Mouse (Mus musculus): ENCODE results near the gene Sys1.

Sys1 gene

DNA sequence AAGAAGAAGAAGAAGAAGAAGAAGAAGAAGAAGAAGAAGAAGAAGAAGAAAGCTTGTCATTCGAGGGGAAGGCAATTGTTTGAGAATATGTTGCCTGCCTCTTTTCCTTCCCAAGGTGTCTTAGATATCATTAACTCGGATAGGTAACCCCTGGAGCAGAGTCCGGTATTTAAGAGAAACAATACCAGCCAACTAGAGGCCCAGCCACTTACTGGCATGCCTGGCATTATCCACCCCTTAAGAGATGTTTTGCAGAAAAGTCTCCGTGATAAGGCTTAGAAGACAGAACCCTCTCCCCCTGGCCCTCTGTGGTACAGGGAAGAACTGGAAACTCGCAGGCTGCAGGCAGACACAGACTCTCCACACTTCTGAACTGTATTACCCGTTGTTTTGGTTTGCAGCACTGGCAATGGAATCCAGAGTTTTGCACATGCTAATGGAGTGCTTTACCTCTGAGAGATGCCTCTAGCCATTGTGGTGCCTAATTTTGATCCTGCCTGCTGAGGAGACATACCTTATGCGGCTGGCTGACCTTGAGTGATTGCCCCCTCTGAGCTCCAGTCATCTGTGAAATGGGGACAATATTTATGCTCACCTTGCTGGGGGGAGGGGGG is 2.8 kb upstream of the Sys1 start:
- DNase-seq (ENCODE audit: low spot score): no peak

DNA sequence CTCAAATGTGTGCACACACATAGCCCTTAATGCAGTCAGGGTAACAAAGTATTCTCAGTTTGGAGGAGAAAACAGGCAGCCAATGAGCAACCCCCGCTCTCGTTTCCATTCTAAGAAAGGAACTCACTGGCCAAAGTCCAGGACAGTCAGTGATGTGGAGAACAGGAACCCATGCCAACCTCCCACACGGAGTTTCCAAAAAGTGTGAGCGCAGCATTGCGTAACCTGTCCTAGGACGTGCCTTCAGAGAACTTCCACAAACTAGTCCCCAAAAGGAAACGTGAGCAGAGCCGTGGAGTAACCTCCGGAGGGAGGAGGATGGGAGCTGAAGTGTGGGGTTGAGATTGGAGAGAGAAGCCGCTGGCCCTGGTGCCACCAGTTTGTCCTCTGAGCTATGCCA is 1.9 kb upstream of the Sys1 start:
- peak; percentile 71 for DNase-seq (ENCODE audit: low spot score)

DNA sequence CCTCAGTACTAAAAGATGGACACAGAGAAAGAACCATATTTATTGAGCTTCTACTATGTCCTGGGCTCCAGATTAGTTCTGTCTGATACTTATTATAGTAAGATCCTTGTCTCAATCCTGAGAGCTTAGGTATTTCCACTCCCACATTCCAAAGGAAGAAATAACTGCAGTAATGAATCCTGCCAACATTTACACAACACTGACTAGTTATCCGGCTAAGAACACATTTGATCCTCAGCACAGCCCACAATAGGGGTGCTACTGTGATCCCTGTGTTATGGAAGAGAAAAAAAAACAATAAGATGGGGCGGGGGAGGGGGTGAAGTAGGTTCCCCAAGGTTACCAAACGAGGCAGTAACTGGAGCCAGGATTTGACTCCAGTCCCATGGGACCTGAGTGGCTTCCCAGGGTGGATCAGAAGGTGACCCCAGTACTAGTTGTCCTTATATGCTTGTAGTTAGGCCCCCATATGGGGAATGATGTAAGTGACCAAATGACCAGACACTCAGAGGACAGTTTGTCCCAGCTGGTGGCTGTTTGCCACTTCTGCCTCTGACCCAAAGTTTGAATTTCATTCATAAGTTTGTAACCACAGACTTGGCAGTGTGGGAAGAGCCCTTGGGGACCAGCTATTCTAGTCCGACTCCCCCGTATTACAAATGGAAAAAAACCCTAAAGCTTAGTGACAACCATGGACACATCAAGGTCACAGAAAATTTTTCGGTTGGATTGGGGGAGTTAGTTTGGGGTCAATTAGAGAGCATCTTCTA is 1.2 kb upstream of the Sys1 start:
- DNase-seq (ENCODE audit: low spot score): no peak

DNA sequence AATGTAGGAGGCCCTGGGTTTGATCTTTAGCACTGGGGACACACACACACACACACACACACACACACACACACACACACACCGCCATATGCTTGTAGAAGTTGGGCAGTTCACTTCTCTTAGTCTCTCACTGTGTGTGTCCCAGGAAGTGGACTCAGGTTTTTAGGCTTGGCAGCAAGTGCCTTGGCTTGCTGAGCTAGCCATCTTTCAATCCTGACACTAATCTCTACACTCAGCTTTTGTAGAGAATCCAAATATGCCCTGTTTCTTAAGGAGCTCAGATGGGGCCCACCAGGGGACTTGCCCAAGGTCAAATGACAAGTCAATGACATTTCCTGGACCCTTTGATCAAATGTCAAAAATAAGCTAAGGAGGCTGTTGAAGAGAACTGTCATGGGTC is 351 bp upstream of the Sys1 start:
- no peak for DNase-seq (ENCODE audit: low spot score)

DNA sequence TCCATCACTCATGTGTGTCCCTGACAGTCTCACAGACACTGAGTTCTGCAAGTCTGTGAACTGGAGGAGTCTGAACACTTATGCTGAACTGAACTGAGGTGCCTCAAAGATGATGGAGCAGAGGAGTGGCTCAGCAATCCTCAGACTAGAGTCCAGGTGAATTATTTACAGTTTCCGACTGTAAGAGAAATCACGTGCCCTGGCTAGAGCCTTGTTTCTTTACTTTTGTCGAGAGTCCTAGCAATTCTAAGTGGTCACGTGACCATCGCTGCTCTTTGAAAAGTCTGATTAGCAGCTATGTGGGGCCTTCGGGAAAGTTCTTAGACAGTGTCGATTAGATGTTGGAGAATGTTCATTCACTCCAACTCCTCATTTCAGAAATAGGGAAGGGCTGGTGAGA is 1.2 kb downstream of the Sys1 start:
- DNase-seq (ENCODE audit: low spot score): no peak

DNA sequence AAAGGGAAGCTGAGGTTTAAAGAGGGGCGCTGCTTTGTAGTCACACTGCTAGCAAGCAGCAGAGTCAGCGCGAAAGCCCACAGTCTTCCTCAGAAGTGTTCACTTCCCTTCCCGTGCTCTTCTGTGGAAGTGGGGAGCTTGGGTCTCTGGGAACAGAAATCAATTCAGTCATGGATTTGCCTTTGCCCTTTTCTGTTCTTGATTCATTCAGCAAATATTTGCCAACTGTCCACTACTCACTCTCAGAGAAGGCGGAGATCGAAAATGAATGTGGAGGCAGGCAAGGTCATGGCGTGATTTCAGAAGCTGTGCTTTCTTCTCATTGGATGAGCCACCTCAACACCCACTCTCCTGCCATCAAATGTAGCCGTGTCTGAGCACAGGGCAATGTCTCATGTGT is 1.8 kb downstream of the Sys1 start:
- DNase-seq (ENCODE audit: low spot score): no peak

DNA sequence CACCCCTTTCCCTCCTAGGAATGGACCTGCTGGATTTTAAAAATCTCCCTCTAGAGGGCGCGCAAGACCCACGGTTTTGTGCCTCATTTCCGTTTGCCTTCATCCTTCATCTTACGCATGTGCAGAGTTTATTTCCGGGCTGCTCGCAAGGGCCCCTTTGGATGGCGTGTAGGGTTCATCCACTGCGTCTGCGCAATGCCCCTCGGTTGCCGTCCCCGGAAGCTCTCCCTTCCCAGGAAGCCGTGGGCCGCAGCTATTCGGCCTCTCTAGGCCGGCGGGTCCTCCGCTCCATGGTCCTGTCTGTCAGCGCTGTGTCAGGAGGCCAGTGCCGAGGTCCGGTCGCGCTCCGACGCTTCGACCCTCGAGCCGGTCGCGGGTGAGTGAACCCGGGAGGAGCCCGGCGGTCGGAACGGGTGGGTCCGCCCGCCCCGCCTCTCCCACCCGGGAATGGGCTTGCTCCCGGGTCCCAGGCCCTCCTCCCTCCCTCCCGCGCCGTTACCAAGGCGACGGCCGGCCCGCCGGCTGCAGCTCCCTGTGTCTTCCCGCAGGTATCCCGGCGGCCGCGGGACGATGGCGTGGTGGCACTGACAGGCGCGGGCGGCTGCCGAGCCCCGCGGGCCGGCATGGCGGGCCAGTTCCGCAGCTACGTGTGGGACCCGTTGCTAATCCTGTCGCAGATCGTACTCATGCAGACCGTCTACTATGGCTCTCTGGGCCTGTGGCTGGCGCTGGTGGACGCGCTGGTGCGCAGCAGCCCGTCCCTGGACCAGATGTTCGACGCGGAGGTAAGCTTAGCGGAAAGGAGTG is 4.2 kb downstream of the Sys1 start, which contains the start of gene Gm20458:
TSS of gene Gm20458 (plus strand) at position 223 of the 807 bp plus-strand sequence.
- DNase-seq (ENCODE audit: low spot score): peak; percentile 97

DNA sequence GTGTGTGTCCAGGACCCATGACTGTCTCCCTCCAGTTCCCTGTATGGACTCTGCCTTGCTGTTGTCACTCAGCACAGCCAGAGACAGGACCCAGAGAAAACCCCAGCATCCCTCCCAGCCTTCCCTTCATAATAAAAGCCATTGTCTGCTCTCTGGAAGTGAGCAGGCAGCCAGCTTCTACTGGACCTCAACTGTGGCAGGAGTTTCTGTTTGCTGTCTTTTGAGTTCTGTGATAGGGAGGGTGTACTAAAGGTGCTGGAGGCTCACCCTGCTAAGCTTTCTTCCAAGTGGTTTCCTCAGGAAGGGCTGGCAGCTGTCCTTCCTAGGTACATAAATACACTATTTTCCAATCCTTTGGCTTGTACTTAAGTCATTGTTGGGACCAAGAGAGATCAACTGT is 8.4 kb downstream of the Sys1 start:
- DNase-seq (ENCODE audit: low spot score): no peak

DNA sequence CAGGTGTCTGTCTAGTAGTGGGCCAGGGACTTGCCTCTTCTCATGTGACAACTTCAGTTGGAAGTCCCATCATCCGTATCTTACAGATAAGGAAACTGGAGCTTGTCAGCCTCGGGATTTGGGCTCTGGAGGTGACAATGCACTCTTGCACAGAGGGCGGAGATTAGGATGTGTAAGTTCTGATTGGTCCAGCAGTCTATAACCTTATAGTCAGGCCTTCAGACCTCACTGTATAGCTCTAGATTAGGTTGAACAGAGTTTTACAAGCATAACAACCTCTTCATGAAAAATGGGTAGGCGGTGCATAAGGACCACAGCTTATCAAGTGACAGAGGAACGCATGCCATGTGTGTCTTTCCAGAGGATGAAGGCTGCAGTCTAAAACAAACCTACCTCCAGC is 10.0 kb downstream of the Sys1 start:
- no peak for DNase-seq (ENCODE audit: low spot score)

DNA sequence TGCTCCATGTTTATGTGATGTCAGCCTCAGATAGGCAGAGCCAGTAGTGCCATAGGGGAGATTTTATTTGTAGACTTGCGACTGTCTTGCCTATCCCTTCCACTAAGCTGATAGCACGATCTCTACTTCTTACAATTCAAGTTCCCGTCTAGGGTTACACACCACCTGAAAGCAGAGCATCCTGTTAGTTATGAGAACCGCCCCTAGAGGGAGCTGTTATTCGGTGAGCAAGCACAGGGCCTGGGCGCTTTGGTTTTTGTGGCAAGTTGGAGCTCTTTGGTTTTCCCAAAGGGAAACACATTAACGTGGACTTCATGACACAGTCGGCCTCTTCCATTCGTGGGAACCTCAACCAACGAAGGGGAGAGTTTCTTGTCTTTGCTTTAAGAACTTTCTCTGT is 13.5 kb downstream of the Sys1 start:
- DNase-seq (ENCODE audit: low spot score): no peak

DNA sequence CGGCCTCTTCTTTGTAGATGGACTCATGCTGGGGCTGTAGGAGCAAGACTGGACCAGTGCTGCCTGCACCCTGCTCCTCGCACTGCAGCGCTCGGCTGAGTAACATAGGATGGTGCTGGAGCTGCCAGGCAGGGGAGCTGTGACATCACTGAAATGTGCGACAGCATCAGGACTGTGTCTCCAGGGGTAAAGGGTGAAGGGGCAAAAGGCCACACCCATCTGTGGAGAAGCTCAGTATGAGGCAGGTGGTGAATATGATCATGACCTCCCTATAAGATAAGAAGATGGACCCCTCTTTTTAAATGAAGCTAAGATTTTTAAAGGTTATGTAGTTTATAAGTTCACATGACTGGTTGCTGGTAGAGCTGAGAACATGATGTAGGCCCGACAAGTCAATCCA is 16.9 kb downstream of the Sys1 start, which contains the start of gene Trp53tg5:
TSS of gene Trp53tg5 (minus strand) at position 101 of the 400 bp plus-strand sequence.
- no peak for DNase-seq (ENCODE audit: low spot score)

DNA sequence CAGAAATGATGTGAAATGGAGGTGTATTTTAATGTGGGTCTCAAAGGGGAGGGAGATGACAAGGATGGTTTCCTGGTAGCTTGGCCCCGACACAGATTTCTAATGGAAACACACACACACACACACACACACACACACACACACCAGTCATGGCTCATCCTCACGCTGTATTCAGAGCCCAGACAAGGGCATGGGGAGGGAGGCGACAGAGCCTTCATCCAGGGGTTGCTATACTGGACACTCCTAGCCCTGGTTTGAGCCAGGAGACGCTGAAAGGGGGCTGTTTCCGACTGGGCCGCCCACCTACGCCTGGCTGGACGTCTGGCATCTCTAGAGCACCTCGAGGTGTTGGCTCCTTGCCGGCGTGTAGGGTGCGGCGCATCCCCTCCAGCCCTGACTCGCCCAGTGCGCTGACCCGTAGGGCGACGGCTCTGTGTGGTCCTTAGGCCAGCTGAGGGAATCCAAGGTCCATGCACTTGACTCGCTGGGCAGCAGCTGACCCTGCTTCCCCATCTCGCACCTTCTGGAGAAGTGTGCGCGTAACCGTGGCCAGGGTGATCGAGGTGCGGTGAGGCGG is 29.0 kb downstream of the Sys1 start, which contains the start of gene Dbndd2:
TSS of gene Dbndd2 (plus strand) at position 426 of the 577 bp plus-strand sequence.
- DNase-seq (ENCODE audit: low spot score): peak; percentile 26

DNA sequence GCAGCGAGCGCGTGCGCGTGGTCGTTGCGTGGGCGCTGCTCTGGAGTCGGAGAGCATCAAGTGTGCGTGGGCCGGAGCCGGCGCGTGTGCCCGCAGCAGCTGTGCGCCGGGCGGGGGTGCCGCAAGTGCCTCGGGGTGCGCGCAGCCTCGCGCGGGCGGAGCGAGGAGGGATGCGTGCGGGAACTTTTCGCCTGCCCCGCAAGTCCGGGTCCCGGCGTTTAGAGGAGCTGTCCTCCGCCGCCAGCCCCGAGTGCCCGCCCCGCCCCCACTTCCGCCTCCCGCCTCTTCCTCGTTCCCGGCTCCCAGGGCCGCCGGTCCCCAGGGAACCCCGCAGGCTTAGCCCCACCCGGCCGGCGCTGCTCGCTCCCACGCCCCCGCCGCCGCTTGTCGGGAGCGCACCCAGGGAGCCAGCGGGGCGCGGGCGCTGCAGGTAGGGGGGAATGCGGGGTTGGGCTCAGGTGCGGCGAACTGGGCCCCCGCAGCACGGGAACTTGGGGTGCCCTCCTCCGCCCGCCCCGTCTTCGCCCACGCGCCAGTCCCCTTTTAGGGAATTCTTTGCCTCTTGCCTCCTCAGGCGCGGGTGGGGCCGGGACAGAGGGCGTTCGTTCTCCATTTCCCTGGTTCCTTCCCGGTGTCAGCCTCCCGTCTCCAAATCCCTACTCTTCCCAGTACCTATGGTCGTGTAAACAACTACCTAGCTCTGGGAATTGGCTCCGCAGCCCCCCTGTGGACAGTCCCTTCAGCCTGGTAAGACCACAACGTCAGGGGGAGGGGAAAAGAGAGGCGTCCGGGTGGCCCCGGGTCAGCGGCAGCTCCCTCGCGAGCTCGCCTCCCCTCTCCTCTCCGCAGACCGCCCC is 29.7 kb downstream of the Sys1 start:
- no peak for DNase-seq (ENCODE audit: low spot score)

DNA sequence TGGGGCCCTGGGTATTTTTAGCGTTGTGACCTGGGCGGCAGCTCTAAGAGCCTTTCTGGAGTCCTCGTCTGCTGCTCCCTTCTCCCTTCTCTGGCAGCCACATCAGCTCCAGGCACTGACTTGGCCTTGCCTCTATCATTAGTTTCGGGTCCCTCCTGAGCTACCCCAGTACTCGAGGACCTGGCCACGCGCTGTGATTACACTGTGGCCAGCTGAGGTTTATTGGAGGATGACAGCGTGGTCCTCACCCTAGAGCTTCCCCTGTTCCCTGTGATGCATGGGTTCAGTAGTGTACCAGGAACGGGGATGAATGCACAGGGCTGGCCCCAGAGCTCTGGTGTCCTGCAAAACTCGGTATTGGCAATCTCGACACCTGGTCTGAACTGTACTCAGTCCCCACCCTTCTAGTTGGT is 30.4 kb downstream of the Sys1 start:
- no peak for DNase-seq (ENCODE audit: low spot score)

DNA sequence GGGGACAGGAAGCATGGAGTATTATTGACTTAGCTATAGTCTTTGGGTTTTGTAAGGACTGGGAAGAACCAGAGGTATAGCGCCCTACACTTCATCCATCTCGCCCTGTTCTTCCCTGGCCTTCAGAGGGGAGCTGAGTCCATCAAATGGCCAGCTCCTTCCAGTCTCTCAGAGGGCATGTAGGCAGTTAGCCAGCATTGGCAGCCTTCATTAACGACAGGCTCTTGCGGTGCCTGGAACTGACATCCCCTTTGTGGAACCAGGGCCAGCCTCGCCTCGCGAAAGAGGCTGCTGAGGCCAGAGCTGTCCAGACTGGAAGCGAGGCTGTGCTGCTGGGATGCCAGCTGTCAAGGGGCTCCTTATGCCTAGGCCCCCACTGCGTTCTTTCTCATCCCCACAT is 31.0 kb downstream of the Sys1 start:
- DNase-seq (ENCODE audit: low spot score): no peak

DNA sequence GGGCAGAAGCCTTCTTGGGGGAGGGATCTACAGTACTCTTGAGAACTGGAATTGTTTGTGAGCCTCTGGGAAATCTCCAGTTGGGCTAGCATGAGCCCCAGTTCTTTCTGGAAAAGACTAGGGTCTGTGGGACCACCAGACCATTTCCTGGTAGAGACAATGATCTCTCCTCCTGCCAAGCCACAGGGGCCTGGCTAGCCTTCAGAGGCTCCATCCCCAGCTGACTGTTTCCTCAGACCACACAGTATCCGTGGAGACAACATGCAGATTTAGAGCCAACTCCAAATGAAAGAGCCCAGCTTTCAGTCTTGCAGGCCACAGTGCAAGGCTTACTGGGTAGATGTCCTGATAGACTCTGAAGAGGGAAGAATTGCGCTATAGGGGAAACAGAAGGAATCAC is 37.4 kb downstream of the Sys1 start:
- no peak for DNase-seq (ENCODE audit: low spot score)

DNA sequence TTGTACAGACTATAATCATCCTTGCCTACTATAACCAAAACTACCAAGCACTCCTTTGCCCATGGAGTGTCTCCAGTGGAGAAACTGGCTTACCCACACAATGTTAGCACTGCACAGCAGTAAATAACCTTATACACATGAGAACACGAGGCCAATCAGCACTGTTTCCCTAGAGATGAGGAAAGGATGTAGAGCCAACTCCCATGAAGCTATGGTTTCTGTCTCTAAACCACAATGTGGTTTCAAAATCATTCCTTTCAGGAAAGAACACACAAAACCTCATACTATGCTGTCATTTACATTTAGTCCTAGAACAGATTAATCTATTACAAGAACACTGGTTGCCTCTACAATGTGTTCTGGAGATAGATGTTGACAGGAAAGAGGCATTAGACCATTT is 39.6 kb downstream of the Sys1 start:
- DNase-seq (ENCODE audit: low spot score): no peak

DNA sequence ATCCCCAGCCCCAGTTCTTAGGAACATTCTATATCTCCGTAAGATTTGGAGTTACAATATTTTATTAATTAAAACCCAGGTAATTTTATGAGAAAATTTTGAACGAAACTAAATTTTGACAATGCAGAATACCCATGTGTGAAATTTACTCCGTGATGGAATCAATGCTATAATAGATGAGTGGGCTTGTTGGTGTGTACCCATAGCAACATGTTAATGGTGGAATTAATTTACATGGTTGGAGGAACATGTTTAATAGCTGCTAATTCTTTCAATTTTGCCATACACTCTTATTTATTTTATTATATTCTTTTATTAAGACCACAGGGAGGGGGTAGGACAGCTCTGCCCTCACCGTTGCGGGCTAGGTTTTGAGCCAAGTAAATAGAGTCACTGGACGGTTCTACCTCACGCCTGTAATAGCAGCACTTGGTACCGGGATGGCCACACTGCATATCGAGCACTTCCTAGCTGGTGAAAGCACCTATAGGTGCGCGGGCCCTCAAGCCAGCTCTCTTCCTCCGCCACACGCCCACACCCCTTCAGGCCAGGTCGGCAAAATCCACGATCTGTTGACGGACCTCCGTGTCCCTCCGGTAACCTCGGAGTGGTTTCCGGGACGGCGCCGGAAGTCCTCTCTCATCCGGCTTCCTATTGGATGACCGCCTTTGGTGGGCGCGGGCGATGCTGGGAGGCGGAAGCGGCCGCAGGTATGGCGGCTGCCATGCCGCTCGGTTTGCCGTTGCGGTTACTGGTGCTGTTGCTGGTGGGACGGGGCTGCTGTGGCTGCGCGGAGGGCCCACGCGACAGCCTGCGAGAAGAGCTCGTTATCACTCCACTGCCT is 40.3 kb downstream of the Sys1 start, which contains the start of gene Pigt:
TSS of gene Pigt (plus strand) at position 674 of the 844 bp plus-strand sequence.
- DNase-seq (ENCODE audit: low spot score): peak; percentile 77

DNA sequence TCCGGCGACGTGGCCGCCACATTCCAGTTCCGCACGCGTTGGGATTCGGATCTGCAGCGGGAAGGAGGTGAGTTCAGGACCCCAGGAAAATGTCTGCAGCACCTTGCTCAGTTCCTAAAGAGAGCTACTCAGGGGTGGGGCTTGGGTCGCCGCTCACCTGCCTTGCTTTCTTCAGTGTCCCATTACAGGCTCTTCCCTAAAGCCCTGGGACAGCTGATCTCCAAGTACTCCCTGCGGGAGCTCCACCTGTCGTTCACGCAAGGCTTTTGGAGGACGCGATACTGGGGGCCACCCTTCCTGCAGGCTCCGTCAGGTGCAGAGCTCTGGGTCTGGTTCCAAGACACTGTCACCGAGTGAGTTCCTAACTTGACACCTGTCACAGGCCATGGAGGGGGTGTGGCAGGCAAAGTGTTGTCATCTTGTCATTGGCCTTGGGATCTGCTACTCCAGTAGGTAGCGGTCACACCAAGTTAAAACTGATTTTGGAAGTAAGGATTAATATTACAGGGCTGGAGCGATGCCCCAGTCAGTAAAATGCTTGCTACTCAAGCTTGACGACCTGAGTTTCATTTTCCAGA is 41.0 kb downstream of the Sys1 start:
- DNase-seq (ENCODE audit: low spot score): no peak

DNA sequence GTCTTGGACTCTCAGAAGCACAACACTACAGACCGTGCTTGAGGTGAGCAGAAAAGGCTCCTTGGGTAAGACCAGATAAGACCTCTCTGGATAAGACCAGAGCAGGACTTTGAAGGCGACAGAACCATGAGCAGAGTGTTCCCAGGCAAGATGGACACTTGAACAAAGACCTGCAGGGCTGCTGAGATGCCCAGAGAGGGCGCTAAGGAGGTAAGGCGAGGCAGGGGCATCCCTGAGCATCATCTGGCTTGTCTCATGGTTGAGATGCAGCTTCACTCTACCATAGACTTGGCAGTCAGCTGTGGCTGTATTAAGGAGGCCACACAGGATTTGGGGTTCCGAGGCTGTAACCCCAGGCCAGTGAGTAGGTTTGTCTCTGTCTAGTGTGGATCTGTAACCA is 42.6 kb downstream of the Sys1 start:
- no peak for DNase-seq (ENCODE audit: low spot score)

All from ovary, adult 18-20 months (tissue).